Mouse (Mus musculus) thymus, postnatal 10 days (tissue): ENCODE measurements around the gene Src.
A peak's percentile ranks its signal among the peaks of the same experiment; 100 is the strongest.

Source experiments
- DNase-seq, 2 experiments: peaks; one replicate each; pipeline ENCODE4 v3.0.0; 2021; ENCODE audit warnings: low spot score in 2 of 2

Src gene

DNA sequence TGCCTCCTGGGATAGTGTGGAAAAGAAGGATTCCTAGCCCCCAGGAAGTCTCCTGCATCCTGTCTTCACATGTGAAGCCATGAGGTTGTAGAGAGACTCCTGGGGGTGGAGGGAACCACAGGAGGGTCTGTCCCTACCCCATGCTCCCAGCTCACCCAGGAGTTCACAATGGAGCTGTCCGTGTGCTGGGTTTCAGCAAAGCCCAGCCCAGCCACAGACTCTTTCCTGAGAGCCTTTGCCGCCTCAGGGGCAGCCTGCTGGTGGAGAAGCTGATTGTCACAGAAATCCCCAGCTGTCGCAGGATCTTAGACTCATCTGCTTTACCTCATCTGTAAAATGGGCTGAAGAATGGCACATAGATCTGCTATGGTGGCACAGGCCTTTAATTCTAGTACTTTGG lies 18.9 kb downstream of the Src start:
- DNase-seq, result no peak

DNA sequence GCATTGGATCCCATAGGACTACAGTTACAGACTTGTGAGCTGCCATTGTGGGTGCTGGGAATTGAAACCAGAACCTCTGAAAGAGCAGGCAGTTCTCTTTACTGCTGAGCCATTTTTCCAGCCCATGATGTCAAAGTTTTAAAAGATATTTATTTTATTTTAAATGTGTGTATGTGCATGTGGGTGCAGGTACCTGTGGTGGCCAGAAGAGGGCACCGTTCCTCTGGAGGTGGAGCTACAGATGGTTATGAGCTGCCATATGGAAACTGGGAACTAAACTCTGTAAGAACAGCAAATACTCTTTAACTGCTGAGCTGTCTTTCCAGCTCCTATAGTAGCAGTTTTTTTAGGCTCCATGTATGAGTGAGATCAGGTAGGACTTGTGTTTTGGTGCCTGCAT lies 23.1 kb downstream of the Src start:
- DNase-seq, result no peak

DNA sequence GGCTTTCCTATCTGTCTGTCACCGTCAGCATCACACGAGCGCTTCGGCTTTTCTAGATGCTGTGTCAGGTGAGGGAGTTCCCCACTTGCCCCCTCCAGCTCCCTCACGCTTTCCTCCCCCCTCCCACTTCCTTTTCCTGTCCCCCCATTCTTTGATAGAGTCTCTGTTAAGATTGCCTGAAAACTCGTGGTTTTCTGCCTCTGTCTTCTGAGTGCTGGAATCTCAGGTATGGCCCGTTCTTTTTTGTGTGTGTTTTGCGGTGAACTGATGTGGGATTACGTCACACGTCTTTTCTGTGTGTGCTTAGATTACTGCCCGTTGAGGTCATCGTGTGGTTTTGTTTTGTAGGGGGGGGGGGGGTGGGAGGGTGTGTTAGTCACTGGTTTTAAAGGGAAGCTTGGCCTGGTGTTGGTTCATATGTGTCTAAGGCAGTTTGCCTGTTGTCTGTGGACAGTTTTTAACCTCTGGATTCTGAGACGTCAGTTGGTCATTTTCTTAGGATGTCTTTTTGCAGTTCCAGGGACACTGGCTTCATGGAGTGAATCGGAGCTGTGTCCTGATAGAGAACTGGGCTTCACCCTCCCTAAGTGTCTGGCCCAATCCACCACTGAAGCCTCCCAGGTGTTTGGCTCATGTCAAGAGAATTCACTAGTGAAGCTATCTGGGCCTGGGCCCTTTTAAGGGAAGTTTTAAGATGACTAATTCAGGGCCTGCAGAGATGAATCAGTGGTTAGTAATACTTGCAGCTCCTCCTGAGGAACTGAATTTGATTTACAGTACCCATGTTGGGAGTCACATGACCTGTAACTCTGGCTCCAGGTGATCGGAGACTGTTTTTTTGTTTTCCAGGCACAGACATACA lies 29.3 kb downstream of the Src start:
- peak; percentile 19 to 52 for DNase-seq

DNA sequence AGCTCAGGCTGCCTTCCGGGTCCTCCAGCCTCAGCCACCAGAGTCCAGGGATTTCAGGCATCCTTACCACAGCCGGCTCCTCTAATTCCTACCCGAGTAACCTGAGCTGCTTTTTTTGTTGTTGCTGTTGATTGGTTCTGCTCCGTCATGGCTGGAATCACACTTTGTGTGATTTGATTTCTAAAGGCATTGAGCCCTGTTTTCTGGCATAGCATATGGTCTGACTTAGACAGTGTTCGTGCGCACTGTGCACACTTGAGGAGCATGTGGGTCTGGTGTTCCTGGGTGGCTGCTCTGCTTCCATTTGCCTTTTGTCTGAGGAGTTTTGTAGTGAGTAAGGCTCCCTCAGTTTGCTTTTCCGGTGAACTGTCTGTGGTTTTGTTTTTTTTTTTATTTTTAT lies 30.1 kb downstream of the Src start:
- no peak for DNase-seq

DNA sequence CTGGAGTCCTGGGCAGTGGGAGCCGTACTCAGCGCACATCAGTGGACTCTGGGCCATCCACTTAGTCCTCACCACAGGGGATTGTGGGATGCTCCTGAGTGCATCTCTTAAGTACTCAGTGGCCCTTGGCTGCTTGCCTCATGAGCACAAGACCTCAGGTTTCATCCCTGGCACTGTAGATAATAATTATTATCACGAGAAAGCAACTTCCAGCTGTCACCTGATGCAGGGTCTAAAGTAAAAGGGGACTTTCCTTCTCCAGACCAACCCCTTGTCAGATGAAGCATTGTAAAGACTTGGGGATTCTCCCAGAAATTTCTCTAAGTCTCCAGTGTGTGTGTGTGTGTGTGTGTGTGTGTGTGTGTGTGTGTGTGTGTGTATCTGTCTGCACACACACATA lies 32.7 kb downstream of the Src start:
- DNase-seq, result no peak

DNA sequence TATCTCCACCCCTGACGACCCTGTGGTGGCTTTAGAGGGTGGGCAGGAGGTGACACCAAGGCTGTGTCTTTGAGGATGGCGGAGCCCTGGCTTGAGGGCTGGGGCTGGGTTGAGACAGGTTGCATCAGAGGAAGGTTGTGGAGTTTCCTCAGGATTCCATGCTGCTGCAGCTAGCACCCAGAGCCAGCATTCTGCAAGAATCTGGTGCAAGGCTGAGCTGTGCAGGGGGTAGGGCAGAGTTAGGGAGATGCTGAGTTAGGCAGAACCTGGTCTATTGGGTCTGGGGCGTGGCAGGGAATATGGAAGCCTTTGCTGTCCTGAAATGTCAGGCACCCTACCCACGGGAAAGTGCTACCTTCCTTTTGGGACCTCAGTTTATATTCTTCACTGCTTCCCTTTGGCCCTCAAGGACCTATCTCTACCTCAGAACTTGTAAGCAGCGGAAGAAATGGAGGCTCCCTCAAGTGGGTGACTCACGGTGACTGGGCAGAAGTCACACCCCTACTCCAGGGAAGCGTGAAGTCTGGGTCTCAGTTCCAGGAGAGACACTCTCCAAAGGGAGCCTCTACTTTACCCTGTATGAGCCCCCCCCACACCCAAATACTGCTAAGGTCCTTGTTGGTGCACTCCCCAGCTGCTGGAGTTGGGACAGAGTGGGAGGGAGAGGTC lies 33.3 kb downstream of the Src start:
- DNase-seq, result no peak

DNA sequence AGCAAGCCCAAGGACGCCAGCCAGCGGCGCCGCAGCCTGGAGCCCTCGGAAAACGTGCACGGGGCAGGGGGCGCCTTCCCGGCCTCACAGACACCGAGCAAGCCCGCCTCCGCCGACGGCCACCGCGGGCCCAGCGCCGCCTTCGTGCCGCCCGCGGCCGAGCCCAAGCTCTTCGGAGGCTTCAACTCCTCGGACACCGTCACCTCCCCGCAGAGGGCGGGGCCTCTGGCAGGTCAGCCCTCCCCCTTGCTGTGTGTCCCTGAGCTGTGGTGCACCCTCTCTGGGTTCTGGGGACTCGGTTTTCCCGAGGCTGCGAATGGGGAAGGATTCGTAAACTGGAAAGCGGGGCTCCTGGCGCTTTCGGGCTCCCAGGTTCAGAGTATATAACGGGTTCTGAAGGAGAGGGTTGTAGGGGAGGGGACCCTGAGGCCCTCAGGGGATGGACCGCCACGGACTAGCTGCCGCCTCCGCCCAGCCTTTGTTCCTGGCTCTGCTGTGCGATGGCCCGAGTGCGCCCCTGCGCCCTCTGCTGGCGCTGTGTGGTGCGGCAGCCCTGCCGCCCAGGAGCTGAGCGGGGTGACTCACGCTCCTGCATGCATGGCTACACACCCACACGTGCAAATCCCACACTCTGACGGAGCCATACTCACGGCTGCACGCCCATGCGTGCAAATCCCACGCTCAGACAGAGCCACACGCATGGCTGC lies 39.0 kb downstream of the Src start:
- DNase-seq, result peak; percentile 72 to 90

DNA sequence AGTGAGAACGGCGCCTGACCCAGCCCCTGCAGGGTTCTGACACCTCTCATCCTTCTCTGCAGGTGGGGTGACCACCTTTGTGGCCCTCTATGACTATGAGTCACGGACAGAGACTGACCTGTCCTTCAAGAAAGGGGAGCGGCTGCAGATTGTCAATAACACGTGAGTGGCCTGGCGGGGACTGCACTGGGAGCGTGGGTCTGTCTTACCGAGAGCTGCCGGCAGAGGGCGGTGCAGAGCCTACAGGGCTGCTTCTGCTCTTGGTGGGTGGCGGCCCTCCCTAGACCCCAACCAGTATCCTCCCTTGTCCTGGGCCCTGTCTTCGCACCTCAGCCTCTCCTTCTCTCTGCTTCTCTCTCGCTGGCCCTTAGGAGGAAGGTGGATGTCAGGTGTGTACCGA lies 40.2 kb downstream of the Src start:
- DNase-seq, result peak; percentile 42 to 85

DNA sequence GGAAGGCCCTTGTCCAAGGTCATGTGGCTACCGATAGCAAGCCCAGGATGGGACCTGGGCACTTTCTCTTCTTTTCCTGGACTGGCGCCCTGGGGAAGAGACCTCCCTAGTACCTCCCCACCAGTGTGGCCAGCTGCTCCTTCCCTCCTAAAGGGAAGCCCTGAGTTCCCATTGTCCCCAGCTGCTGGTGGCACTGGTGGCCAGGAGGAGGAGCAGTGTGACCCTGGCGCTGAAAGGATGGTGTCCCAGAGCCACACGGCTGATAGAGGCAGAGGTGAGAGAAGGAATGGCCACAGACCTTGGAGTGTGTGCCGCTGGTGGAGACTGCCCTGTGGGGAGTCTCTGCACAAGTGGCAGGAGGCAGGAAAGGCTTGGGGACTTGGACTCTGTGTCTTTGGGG lies 41.5 kb downstream of the Src start:
- DNase-seq, result no peak

DNA sequence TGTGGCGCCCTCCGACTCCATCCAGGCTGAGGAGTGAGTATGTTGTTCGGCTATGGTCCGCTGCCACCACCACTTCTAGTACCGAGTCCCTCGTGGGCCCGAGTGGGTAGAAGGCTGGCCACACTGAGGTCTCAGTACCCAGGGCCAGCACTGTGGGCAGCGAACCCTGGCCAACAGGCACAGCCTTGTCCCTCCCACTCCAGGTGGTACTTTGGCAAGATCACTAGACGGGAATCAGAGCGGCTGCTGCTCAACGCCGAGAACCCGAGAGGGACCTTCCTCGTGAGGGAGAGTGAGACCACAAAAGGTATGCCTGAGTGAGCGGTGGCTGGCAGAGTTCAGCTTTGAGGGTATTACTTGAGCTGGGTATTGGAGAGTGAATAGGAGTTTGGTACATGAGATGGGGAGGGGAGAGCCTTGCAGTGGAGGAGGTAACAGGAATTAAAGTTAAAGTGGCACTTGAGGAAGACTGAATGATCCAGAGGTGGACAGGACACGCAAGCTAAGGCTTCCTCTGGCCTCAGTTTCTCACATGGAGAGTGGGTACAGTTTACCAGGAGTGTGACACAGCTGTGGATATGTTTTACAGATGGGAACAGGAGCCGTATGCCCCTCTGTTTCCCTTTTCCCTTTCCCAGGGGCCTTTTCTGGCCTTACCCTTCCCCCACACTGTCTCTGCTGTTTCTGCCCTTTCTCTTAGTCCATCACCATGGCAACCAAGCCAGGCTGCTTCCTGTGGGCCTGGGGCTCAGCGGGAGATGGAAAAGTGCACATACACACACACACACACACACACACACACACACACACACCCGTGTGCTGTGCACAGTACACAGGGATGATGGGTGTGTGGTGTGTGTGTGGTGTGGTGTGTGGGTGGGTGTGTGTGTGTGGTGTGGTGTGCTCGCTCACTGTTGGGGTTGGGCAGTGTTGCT lies 44.8 kb downstream of the Src start:
- no peak for DNase-seq

DNA sequence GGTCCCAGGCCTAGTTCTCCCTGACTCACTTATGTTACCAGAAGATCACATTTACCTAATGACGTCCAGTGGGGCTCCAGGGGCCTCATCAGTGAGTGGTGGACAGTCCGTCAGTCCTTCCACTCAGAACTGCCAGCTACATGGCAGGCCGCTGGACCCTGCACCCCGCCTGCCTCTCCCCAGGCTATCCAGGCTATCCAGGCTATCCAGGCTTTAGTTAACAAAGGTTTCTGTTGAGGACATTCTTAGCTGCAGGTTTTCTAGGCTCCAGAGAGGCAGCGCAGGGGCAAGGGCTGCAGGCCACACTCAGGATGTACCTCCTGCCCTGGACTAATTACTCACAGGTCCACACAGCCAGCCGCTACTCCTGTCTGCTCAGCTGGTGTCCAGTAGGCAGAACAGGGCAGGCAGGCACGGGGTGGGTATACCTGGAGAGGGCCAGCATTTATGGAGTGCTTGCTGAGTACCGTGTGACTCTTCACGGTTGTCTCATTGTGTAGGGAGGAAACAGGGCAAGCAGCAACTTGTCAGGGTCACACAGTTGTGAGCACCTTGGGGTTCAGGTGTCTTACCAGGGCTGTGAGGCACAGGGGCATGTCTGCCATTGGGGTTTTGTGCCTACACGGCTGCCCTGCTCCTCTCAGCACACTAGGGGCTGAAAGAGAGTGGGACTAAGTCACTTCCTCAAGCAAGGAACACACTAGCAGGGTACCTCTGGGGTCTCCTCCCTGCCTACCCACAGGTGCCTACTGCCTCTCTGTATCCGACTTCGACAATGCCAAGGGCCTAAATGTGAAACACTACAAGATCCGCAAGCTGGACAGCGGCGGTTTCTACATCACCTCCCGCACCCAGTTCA lies 45.9 kb downstream of the Src start:
- DNase-seq, result no peak

DNA sequence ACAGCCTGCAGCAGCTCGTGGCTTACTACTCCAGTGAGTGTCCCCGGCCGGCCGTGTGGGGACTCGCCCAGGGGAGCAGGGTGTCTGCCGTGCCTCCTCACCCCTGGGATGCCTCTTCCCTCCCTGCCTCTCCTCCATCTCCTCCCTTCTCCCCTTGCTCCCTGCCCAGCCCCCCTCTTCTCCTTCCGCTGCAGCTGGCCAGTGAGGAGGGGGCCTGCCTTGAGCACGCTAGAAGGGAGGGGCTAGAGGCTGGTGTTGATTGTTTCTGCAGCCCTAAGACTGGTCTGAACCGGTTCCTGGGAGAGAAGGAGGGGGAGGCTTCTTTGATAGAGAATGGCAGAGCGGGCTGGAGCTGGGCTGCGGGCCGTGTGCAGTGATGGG lies 46.5 kb downstream of the Src start:
- DNase-seq, result no peak

DNA sequence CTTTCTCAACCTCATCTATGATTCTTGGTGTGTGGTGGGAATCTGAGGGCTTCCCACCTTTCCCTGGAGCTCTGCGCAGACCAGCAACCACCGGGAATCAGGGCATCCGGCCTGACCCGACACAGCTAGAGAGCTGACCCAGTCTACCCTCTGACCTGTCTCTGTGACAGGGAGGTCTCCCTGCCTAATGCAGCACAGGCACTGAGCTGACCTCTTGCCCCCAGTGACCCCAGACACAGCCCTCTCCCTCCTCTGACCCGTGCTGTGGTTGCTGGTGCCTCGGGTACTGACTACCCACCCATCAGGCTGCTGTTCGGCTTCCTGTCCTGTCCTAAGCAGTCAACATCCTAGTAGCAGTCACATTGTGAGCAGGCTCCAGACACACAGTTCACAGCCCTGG lies 48.6 kb downstream of the Src start:
- DNase-seq, result no peak

DNA sequence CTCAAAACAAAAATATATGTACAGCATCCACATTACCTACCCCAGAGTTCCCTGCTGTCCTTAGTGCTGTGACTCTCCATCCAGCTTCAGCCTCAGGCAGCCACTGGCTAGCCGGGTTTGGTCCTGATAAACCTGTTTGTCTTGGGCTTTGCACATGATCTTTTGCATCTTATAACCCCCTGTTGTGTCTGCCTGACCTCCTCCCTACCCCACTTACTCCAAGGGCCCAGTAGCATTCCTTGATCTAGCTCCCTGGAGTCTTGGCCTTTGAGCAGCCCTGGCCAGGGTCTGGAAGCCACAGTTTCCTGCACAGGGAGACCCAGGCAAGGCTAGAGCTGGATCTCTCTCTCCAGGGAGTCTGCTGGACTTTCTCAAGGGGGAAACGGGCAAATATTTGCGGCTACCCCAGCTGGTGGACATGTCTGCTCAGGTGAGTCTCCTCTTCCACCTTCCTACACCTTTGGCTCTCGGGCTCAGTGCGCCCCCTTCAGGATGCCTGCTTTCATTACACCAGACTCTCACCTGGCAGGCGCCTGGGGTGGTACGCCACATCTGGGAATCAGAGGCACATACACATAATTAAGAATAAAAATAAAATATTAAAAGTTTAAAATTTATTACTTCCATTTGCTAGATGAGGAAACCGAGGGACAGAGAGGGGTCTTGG lies 50.0 kb downstream of the Src start:
- peak in 1 of 2 experiments; percentile 46 for DNase-seq

DNA sequence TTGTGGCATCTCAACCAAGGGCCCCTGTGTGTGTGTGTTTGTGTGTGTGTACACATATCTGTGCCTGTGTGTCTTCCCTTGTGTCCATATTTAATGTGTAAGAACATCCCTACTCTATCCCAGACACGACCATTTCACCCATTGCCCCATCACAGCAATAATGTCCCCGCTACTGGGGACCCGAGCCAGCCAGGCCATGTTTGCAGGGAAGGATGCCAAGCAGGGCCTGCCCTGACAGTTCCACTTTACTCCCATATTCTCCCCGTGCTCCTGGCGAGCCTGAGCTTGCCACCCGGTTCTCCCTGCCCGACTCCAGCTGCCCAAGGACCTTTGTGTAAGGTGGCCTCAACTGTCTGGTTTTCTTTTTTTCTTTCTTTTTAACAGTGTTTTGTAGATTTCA lies 53.0 kb downstream of the Src start:
- no peak for DNase-seq

DNA sequence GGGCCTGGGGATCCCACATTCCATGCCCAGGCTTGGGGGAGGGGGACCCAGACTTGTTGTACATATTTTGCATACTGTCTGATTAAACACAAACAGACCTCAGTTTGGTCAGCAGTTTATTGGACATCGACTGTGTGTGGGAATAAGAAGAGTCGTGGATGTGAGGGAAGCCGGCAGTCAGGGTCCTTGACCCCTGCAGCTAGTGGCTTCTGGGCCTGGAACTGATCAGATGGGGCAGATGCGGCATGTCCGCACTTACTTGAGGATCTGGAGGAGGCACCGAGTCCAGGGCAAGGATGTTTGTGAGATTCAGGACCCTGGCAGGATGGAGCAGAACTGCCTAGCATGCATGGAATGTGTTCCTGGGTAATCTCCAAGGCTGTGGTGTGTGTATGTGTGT lies 53.5 kb downstream of the Src start:
- no peak for DNase-seq

DNA sequence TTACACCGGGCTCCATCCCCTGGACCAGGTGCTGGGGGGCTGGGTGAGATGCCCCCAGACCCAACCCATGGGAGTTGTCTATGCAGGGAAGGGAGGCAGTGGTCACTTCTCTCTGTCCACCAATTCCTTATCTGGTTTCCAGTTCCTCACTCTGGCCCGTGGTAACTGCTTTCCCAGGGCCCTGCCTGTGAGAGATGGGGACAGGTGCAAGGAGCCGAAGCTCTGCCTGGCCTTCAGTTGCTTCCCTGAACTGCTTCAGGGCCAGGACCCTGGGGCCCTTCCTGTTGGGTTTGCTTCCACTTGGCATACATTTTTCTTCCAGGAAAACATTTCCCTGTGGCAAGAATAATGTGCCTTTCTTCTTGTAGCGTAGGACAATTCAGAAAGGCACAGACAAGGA lies 54.2 kb downstream of the Src start:
- DNase-seq, result no peak

DNA sequence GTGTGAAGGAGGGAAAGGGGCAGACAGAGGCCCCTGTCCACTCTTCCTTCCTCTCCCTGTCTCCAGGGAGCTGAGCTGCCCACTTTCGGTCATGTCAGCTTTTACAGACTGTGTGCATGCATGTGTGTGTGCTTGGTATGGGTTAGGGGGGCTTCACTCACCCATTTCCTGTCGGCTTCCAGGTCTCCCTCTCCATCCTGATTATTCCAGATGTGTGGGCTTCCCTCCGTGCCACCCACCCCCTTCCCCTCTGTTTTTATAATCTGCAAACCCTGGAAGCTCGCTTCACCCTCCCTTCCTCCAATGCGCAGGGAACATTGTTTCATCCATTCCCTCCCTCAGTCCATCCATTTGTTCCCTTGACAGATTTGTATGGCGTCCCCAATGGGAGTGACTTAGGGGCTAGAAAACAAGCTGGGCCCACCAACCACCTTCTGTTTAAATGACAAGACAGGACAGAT lies 56.1 kb downstream of the Src start:
- DNase-seq, result no peak

DNA sequence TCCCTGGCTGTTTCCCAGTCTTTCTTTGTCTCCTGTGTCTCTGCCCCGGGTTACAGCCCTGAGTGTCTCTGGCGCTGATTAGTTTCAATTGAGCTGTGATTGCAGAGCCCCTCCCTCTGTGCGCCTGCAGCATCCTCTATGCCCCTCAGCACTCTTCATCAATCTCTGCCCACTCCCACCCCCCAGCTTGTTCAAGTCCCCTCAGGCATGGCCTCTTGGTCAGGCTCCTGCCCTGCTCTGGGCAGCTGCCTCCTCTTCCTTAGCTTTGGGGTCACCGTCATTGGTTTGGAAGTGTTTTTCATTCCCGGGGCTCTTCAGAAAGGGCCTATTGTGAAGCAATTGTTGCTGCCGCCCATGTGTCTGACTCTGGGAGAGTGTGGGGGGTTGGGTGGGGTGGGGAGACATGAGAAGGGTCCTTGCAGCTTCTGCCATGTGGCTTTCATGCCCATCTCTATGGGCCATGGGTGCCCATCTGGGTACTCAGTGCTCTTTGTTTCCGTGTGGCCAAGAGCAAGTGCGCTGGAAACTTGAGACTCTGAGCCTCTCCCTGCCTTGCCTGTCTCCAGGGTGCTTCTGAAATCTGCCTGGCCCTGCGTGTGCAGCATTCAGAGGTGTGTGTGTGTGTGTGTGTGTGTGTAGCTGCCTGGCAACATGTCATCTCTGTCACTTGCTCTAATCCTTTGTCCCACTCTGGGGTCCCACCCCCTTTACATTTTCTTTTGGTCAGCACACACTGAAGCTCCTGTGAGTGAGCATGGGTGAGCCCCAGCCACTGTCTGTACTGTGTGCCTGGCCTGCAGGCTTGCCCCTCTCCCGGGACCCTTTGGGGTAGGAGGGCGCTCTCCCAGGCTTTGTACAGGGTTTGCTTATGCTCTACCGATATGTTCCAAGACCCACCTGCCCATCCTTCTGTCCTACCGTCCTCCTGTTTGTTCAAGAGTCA lies 57.5 kb downstream of the Src start:
- no peak for DNase-seq
